Mouse (Mus musculus) liver, postnatal 0 days (tissue): ENCODE results near the gene Alox8.

Experiments used
- CTCF ChIP-seq: sonication (generic); IDR thresholded peaks from 2 replicates; pipeline ENCODE4 v1.5.1; 2016; ENCODE audit warnings: antibody characterized with exemption, low read depth
- EP300 ChIP-seq: IDR thresholded peaks from 2 replicates; pipeline ENCODE4 v1.6.1; 2016; ENCODE audit warnings: antibody characterized with exemption, low read depth, mild to moderate bottlenecking

- TF ChIP-seq CTCF (no peak), EP300 (no peak)
These were observed 1.6 kb upstream of the Alox8 start for GRCm38 (mm10) chr11:69199251-69199650.
